Mouse (Mus musculus): Measurements from ENCODE around the gene Aipl1.

The Aipl1 gene

GRCm38 (mm10) chr11:72037409-72037808 is at the start of gene Aipl1:
Aipl1 (minus strand) TSS chr11:72037509.
- DNase-seq: no peak

- DNase-seq: peak; percentile 39 to 46
Observed at GRCm38 (mm10) chr11:72086251-72087046, 49.1 kb upstream of the Aipl1 start.

- DNase-seq: no peak
Observed at GRCm38 (mm10) chr11:72084337-72084736, 47.0 kb upstream of the Aipl1 start.

GRCm38 (mm10) chr11:72082601-72083000 is 45.3 kb upstream of the Aipl1 start:
- DNase-seq: no peak

GRCm38 (mm10) chr11:72080461-72080860 is 43.2 kb upstream of the Aipl1 start:
- DNase-seq: no peak

GRCm38 (mm10) chr11:72078647-72079046 is 41.3 kb upstream of the Aipl1 start:
- peak; percentile 91 to 94 for DNase-seq

DNA sequence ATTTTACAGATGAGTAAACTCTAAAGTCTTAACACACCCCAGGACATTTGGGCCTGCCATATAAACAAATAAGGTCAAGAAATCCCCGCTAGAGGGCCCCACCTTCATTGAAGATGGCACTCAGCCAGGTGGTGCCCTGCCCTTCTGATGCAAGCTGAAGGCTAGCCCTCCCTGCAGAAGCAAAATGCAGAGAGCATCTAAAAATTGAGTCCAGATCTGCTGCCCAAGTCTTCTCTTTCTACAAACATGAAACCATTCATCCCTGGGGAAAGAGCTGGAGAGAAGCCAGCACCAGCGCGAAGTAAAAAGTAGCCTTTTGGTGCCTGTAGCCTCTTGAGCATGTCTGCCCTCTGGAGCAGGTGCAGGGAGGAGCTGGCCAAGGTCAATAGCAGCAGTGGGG is 40.7 kb upstream of the Aipl1 start:
- peak; percentile 67 to 70 for DNase-seq

DNA sequence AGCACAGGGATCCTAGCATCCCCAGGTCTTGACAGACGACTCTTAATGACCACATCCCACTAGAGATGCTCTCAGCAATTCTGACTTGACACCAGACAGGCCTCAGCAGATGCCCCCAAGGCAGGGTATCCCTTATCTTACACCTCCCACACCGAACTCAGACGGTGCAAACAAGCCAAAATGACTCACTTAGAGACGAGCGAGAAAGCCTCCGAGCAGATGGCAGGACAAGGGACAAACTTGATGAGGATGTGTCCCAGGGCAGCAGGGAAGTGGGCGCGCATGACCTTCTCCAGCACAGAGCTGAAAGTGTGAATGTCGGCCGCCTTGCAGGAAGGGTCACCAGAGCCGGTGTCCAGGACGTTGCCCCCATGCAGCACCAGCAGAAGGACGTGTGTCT is 36.9 kb upstream of the Aipl1 start:
- no peak for DNase-seq

GRCm38 (mm10) chr11:72072331-72072905 is 35.1 kb upstream of the Aipl1 start:
- peak; percentile 39 to 41 for DNase-seq

GRCm38 (mm10) chr11:72070733-72071132 is 33.4 kb upstream of the Aipl1 start:
- DNase-seq: no peak

- peak; percentile 78 to 83 for DNase-seq
Observed at GRCm38 (mm10) chr11:72068026-72068425, 30.7 kb upstream of the Aipl1 start.

DNA sequence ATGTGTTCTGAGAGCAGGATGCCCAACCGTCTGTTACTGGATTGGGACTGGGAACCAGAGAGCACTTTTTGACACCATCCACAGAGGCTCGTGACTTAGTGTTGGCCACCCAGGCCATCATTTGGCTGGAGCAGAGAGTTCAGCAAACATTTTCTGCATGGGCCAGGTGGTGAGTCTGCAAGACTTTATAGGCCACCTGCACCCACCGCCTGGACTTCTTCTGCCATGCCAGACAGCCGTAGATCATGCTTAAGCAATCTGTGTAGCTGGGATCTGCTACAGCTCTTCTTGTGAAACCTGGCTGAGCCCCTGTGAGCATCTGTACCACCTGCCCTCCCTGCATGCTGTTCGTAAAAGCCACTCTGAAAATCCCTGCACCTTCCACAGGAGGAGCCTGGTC is 30.0 kb upstream of the Aipl1 start:
- DNase-seq: peak; percentile 80 to 89

GRCm38 (mm10) chr11:72066330-72066729 is 29.0 kb upstream of the Aipl1 start:
- DNase-seq: peak; percentile 64 to 68

DNA sequence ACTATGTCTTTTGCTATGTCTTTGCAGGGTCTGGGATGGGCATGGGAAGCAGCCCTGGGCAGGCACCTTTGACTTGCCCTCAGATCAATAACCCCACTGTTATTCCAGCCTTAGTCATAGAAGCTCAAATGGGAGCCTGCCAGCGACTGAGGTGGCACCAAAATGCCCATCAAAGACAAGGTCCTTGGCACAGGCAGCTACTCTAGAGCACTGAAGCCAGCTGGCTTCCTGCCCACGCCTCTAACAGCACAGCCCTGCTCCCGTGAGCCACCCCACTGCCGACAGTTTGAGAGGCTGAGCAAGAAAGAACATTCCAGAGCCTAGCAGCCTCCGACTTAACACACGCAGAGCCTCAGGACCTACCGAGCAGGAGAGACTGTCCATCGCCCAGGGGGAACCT is 27.8 kb upstream of the Aipl1 start:
- DNase-seq: peak; percentile 86 to 88

GRCm38 (mm10) chr11:72064414-72064813 is 27.1 kb upstream of the Aipl1 start:
- no peak for DNase-seq

- peak; percentile 35 to 44 for DNase-seq
Observed at GRCm38 (mm10) chr11:72061093-72061620, 23.8 kb upstream of the Aipl1 start.

DNA sequence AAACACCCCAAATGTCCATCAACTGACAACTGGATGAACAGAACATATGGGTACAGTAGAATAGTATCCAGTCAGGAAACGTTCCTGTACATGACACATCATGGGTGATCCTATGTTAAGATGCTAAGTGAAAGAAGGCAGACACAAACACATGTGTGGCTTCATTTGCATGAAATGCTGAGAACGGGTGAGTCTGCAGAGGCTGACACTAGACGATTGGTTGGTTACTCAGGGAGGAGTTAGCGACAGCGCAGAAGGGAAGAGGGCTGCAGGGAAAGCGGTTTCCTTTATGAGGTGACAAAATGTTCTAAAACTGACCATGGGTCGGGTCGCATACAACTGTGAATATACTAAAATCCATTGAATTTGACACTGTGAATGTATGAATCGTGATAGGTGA is 23.1 kb upstream of the Aipl1 start:
- DNase-seq: no peak

GRCm38 (mm10) chr11:72057166-72057565 is 19.9 kb upstream of the Aipl1 start:
- DNase-seq: peak; percentile 61 to 75

DNA sequence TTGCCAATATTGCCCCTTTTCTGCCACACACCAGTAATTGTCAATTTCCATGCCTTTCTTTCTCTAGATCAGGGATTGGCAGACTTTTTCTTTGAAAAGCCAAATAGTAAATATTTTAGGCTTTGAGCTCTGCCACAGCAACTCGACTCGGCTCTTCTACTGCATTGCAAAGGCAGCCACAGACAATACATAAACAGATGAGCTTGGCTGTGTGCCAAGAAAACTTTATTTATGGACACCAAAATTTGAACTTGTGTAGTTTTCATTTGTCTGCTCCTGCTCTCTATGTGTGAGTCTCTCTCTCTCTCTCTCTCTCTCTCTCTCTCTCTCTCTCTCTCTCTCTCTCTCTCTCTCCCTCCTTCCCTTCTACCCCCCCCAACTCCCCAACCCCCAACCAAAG is 17.9 kb upstream of the Aipl1 start:
- DNase-seq: no peak

DNA sequence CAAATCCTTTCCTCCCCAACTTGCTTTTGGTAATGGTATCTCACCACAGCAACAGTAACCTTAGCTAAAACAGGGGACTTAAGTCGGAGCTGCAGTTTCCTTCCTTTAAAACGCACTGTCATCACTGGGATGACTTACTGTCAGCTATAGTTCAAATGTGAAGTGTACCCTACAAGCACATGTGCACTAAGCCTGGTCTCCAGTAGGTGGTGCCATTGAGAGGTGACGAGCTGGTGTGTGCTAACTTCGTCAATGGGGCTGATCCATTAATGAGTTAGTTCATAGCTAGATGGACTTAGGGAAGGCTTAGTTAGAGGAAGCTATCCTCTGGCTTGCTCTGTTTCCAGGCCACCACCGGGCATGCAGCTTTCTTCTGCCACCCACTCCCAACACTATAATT is 15.3 kb upstream of the Aipl1 start:
- peak; percentile 95 to 97 for DNase-seq

DNA sequence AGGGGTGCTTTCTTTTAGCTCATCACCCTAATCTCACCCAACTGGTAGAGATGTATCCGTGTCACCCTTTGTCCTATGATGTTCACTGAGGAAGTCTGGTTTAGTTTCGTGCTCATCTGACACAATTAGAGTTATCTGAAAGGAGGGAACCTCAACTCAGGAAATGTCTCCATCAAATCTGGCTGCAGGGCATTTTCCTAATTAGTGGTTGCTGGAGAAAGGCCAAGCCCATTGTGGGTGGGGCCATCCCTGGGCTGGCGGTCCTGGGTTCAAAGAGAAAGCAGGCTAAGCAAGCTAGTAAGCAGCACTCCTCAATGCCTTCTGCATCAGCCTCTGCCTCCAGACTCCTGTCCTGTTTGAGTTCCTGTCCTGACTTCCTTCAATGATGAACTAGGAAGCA is 14.9 kb upstream of the Aipl1 start:
- DNase-seq: peak; percentile 48 to 55

DNA sequence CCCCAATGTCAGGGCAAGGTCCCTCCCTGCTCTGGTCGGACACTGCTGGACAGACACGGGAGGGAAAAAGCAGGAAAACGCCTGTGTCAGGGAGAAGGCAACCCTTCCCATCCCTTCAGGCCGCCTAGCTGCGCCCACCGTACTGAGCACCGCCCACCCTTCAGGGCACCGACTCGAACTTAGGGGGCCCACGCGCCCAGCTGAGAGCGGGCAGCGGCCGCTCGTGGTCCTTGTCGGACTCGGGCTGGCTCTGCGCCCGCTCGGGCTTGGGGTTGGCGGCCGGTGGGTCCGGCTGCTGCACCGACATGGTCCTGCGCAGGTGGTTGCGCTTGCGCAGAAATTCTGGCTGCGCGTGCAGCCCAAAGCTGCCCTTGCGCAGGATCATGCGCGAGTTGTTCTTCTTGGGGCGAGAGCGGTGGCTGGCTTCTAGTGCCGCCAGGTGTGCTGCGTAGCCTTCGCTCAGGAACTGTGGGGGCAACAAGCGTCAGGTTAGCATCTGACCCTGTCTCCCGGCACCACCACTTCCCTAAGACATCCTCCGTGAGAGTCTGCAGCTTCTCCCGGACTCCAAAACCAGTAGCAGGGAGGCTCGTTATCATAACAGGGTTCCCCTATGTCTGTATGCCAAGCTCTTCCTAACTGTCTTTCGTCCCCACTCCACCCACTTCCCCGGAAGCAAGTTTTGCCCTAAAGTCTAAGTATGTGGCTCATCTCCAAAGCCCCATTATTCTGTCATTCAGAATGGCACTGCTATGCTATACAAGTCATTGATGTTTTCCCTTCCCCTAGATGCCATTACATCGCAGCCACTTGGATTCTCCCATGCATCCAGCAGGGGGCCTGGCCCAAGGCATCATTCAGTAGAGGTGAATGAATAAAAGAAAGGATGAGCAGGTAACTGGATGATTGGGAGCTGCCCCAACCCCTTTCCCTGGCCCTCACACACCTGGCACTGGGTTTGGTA is 13.9 kb upstream of the Aipl1 start:
- DNase-seq: peak; percentile 85 to 89
